Mouse (Mus musculus) small intestine, adult 2 months (tissue): Measurements from ENCODE around the gene Acat1.

Experiments
- CTCF ChIP-seq: fragments of 200-500 bp; IDR thresholded peaks from 2 replicates; pipeline ENCODE4 v1.5.1; 2012; ENCODE audit warnings: low read depth, mild to moderate bottlenecking, control low read depth, inconsistent platforms, low read length, moderate library complexity, mixed read lengths; ENCODE audit not compliant: insufficient replicate concordance, insufficient read length; ENCODE audit errors: extremely low read depth
- POLR2A ChIP-seq: fragments of 200-500 bp; IDR thresholded peaks from 2 replicates; pipeline ENCODE4 v1.6.1; 2012; ENCODE audit warnings: low read depth, mild to moderate bottlenecking, control low read depth, inconsistent platforms, low read length, moderate library complexity

DNA sequence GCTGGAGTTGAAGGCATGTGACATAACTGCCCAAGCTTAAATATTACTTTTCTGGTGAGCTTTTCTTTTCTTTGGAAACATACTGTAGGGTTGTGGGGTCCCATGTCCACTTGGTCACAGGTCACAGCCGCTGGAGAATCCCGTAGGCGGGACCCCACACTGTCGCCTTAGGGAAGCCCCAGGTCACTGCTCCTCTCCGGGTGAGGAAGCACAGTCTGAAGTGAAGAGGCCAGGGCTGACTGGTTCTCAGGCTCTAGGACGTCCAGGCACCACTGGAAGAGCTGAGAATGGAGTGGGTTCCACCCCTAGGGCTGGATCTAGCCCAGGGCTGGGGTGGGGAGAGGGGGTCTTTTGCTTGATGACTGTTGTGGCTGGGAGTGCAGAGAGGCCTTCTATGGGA is 11.6 kb downstream of the Acat1 start:
- TF ChIP-seq CTCF: no peak
- no peak for TF ChIP-seq POLR2A
